Comparison of ENCODE assay signal across 13 mouse cellular contexts in genomic region chr16:32559493-32559892, GRCm38 (mm10).
"Had no signal": no experiment of that assay in that cellular context is flagged by ENCODE, and none has a peak within 500 bp of the region (broad histone marks: within the 10 kb centered on the region; RNA-seq: fewer than 3 reads in every experiment).

No protein-coding gene starts in this region.

- ATAC-seq: midbrain, embryonic 15.5 days had no signal

- H3K4me3 ChIP-seq: limb, embryonic 15.5 days; liver, embryonic 15.5 days; megakaryocyte, embryonic 14.5 days; midbrain, embryonic 15.5 days; neural tube, embryonic 12.5 days had no signal

- H3K4me2 ChIP-seq: limb, embryonic 15.5 days; liver, embryonic 15.5 days; lung, embryonic 14.5 days; midbrain, embryonic 11.5 days; midbrain, embryonic 15.5 days; neural tube, embryonic 12.5 days had no signal

- H3K9me3 ChIP-seq: limb, embryonic 15.5 days; liver, embryonic 15.5 days; midbrain, embryonic 15.5 days; neural tube, embryonic 12.5 days had no signal

- H3K9ac ChIP-seq: limb, embryonic 15.5 days; liver, embryonic 15.5 days; lung, embryonic 14.5 days; midbrain, embryonic 15.5 days; neural tube, embryonic 12.5 days had no signal

- H3K27me3 ChIP-seq: limb, embryonic 15.5 days; liver, embryonic 15.5 days; midbrain, embryonic 15.5 days; neural tube, embryonic 12.5 days had no signal

- H3K27ac ChIP-seq: limb, embryonic 15.5 days; liver, embryonic 15.5 days; macrophage; midbrain, embryonic 15.5 days; neural tube, embryonic 12.5 days; stomach, postnatal 0 days had no signal

- DNase-seq: layer of hippocampus, adult 9-11 months; layer of hippocampus, postnatal 36 days; lung, embryonic 14.5 days; lung, postnatal 10 days; thymus, postnatal 4 days had no signal

- H3K4me1 ChIP-seq: limb, embryonic 15.5 days; midbrain, embryonic 15.5 days; neural tube, embryonic 12.5 days had no signal

- H3K36me3 ChIP-seq: limb, embryonic 15.5 days; liver, embryonic 15.5 days; midbrain, embryonic 15.5 days; neural tube, embryonic 12.5 days had no signal
